Mouse (Mus musculus) bone marrow, adult 2 months (tissue): ENCODE measurements around the gene Ntn1.

Experiments used
- CTCF ChIP-seq: fragments of 200-500 bp; IDR thresholded peaks from 2 replicates; pipeline ENCODE4 v1.5.1; 2011; ENCODE audit warnings: low read length, control low read depth; ENCODE audit not compliant: control insufficient read depth, insufficient read depth
- POLR2A ChIP-seq: fragments of 200-500 bp; IDR thresholded peaks from 2 replicates; pipeline ENCODE4 v1.6.1; 2011; ENCODE audit warnings: low read depth, mild to moderate bottlenecking, control low read depth, low read length, borderline replicate concordance; ENCODE audit not compliant: control insufficient read depth

GRCm38 (mm10) chr11:68388655-68389015 lies 12.0 kb downstream of the Ntn1 start:
- TF ChIP-seq CTCF (no peak), POLR2A (no peak)
